Comparison of ENCODE assay signal across 24 mouse cellular contexts in the genomic region with DNA sequence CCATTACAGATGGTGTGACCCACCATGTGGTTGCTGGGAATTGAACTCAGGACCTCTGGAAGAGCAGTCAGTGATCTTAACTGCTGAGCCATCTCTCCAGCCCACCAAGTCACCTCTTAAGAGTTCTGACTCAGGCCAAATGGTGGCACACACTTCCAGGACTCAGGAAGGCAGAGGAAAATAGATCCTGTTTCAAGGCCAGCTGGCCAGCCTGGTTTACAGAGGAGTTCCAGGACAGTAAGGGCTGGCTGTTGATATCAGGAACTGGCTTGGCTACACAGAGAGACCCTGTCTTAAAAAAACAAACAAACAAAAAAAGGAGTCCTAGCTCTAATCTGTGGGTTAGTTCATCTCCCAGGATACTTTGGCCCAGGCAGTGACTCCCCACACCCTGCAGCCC. TPM values are rescaled to one million over a fixed set of nuclear protein-coding genes. Genes with fewer than 3 reads are reported as not detected.
A peak's percentile ranks its signal among the peaks of the same experiment; 100 is the strongest.
DNase-seq lines count a peak whose midpoint lies in the region; TF ChIP-seq lines count a peak whose summit lies in the region.
"Had no signal": no experiment of that assay in that cellular context is flagged by ENCODE, and none has a peak within 500 bp of the region (broad histone marks: within the 10 kb centered on the region; RNA-seq: fewer than 3 reads in every experiment).

No protein-coding gene starts in this region.

- no peaks in the 10 kb centered on the region for H3K9me3 ChIP-seq in ES-E14 (ENCODE audit: control insufficient read depth, insufficient read depth, low read depth, low read length)
- H3K9me3 ChIP-seq: embryonic facial prominence, embryonic 12.5 days; forebrain, embryonic 15.5 days; heart, embryonic 13.5 days; limb, embryonic 10.5 days; limb, embryonic 15.5 days; liver, embryonic 15.5 days had no signal

- no peaks in the 10 kb centered on the region for H3K27me3 ChIP-seq in kidney, adult 2 months (replicated peaks; ENCODE audit: control insufficient read depth, insufficient read depth, low read length)
- H3K27me3 ChIP-seq: embryonic facial prominence, embryonic 12.5 days; forebrain, embryonic 15.5 days; heart, embryonic 13.5 days; limb, embryonic 15.5 days; liver, embryonic 15.5 days had no signal

- TF ChIP-seq POLR2A in kidney, adult 2 months (IDR thresholded peaks at IDR 0.05; ENCODE audit: low read depth, low read length), result no peak

- DNase-seq in heart, adult 11 months, result peak; percentile 93
- no peak for DNase-seq in heart, adult 9 months (ENCODE audit: low spot score in 2 of 2)
- DNase-seq in kidney, adult 2 months, result peak; percentile 34
- no peak for DNase-seq in kidney, postnatal 36 days
- DNase-seq in layer of hippocampus, adult 2 months (ENCODE audit: low spot score in 2 of 2), result no peak
- DNase-seq in layer of hippocampus, adult 9-10 months (ENCODE audit: low spot score), result no peak
- no peak for DNase-seq in ES-E14 (ENCODE audit: low read depth, low spot score)
- no peak for DNase-seq in thymus, postnatal 10 days (ENCODE audit: low spot score in 2 of 2)
- DNase-seq: adrenal gland, postnatal 14 days; cerebellum, adult 11-12 months; cerebellum, adult 9-11 months; embryo, embryonic 11 days; heart, postnatal 10 days; layer of hippocampus, adult 9-11 months; midbrain, embryonic 14.5 days; retina, postnatal 1 day; right cerebral cortex, postnatal 14 days had no signal

- H3K9ac ChIP-seq in ES-E14 (ENCODE audit: insufficient read depth, low read depth, low read length, poor library complexity, severe bottlenecking), result no peak overlapping the region
- H3K9ac ChIP-seq: embryonic facial prominence, embryonic 12.5 days; forebrain, embryonic 15.5 days; heart, embryonic 13.5 days; limb, embryonic 15.5 days; liver, embryonic 15.5 days had no signal

- TF ChIP-seq CTCF in kidney, adult 2 months (conservative IDR thresholded peaks at IDR 0.05; ENCODE audit: insufficient read depth, insufficient read length, low read depth, low read length), result no peak
- no peak for TF ChIP-seq CTCF in layer of hippocampus, adult 2 months (conservative IDR thresholded peaks at IDR 0.05)

- H3K27ac ChIP-seq in kidney, adult 2 months (ENCODE audit: insufficient read depth, low read depth, low read length), result no peak overlapping the region
- peak overlapping the region; percentile 5; the same call in 1 of the 2 replicates for H3K27ac ChIP-seq in layer of hippocampus, adult 2 months
- peak overlapping the region; percentile 72 for H3K27ac ChIP-seq in ES-E14 (ENCODE audit: insufficient read depth, low read depth, low read length, poor library complexity, severe bottlenecking)
- H3K27ac ChIP-seq: embryonic facial prominence, embryonic 12.5 days; forebrain, embryonic 15.5 days; heart, embryonic 13.5 days; limb, embryonic 10.5 days; limb, embryonic 15.5 days; liver, embryonic 15.5 days; macrophage had no signal

- in situ Hi-C loops in ES-E14 (cut with MboI; ENCODE audit: low sequenced_read_pairs in 2 of 2, unreplicated experiment in 2 of 2), result no loop called here

- no peak overlapping the region for H3K4me3 ChIP-seq in kidney, adult 2 months (ENCODE audit: insufficient read depth, low read depth, low read length)
- H3K4me3 ChIP-seq in layer of hippocampus, adult 2 months, result no peak overlapping the region
- H3K4me3 ChIP-seq in ES-E14 (ENCODE audit: insufficient read depth in 1 of 2, low read depth in 1 of 2, low read length in 2 of 2, poor library complexity in 1 of 2, severe bottlenecking in 1 of 2), result no peak overlapping the region
- H3K4me3 ChIP-seq: embryonic facial prominence, embryonic 12.5 days; forebrain, embryonic 15.5 days; heart, embryonic 13.5 days; limb, embryonic 10.5 days; limb, embryonic 15.5 days; liver, embryonic 15.5 days had no signal

- peaks cover 7% of the 10 kb centered on the region; the same call in 1 of the 2 replicates for H3K4me1 ChIP-seq in kidney, adult 2 months (ENCODE audit: control insufficient read depth, insufficient read depth, low read length)
- peaks cover 24 to 27% of the 10 kb centered on the region in 2 experiments for H3K4me1 ChIP-seq in ES-E14 (ENCODE audit: control insufficient read depth in 2 of 2, insufficient read depth in 2 of 2, low read length in 2 of 2, poor library complexity in 1 of 2)
- H3K4me1 ChIP-seq: embryonic facial prominence, embryonic 12.5 days; forebrain, embryonic 15.5 days; heart, embryonic 13.5 days; limb, embryonic 15.5 days; liver, embryonic 15.5 days had no signal

- peaks cover 1% of the 10 kb centered on the region; the same call in 1 of the 2 replicates for H3K36me3 ChIP-seq in kidney, adult 2 months (ENCODE audit: control insufficient read depth, insufficient read depth, low read length)
- peaks cover 4% of the 10 kb centered on the region; the same call in 1 of the 2 replicates for H3K36me3 ChIP-seq in ES-E14 (ENCODE audit: control insufficient read depth, insufficient read depth, low read length, poor library complexity, severe bottlenecking)

TF ChIP-seq in ES-E14, 5 proteins besides CTCF, POLR2A, EP300 and RAD21:
- TF ChIP-seq CHD2 (IDR thresholded peaks at IDR 0.05; ENCODE audit: low read depth, low read length), result no peak
- no peak for TF ChIP-seq ZNF384 (IDR thresholded peaks at IDR 0.05; ENCODE audit: low read depth, low read length)
- TF ChIP-seq ZC3H11A (IDR thresholded peaks at IDR 0.05; ENCODE audit: borderline replicate concordance, low read depth, low read length), result no peak
- TF ChIP-seq MAFK (IDR thresholded peaks at IDR 0.05; ENCODE audit: insufficient read depth, low read depth, low read length), result no peak
- no peak for TF ChIP-seq HCFC1 (IDR thresholded peaks at IDR 0.05; ENCODE audit: borderline replicate concordance, insufficient read depth, low read length)

RNA-seq across cellular contexts. Expression of a gene that starts 18.2 kb away (rescaled TPM):
- polyA plus RNA-seq in kidney, adult 2 months (2012; rRNA removed), result 20.9 and 22.2 TPM in 2 replicates
- total RNA-seq in layer of hippocampus, adult 2 months (2021), result 10 to 100 TPM in 1 of 2 experiments, 1 to 10 TPM in 1; 9.1 to 17.4 TPM
- total RNA-seq in ES-E14 (2012; rRNA removed), result 55.0 and 58.5 TPM in 2 replicates

RNA-seq across cellular contexts. Expression of a gene that starts 32.0 kb away (rescaled TPM):
- 1.8 and 2.8 TPM in 2 replicates for polyA plus RNA-seq in kidney, adult 2 months (2012; rRNA removed)
- 1 to 10 TPM; 6.7 to 7.9 TPM for total RNA-seq in layer of hippocampus, adult 2 months (2021)
- total RNA-seq in ES-E14 (2012; rRNA removed), result 13.0 and 21.2 TPM in 2 replicates

Comparison
In these comparisons a context has a peak if more than half of its experiments do, and no peak if none do; other contexts are left out.
1. DNase-seq: peak in heart, adult 11 months (single experiment) and kidney, adult 2 months (single experiment); none in heart, adult 9 months (0 of 2), kidney, postnatal 36 days (0 of 2), layer of hippocampus, adult 2 months (0 of 2), layer of hippocampus, adult 9-10 months (single experiment), ES-E14 (single experiment) and thymus, postnatal 10 days (0 of 2).